11 mouse cellular contexts compared by ENCODE assay signal in the genomic region with DNA sequence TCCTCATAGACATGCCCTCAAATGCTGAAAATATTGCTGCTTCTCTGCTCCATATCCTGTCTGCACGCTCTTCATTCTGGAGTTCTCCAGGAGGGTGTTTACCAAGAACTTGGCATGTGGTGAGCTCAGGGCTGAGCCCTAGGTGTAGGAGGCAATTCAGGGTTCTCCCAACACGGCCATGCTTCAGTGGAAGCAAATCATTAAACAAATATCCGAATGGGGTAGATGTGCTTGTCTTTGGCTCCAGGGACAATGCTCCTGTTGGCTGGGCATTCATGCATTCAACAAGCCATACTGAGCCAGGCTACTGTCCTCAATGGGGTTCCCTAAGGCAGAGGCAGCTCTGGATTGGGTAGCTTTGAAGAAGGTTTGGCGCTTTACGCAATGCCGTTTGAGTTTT.
"Had no signal": no experiment of that assay in that cellular context is flagged by ENCODE, and none has a peak within 500 bp of the region (broad histone marks: within the 10 kb centered on the region; RNA-seq: fewer than 3 reads in every experiment).

No protein-coding gene starts in this region.

- DNase-seq: forebrain, postnatal 0 days; gastrocnemius, postnatal 14 days; gastrocnemius, postnatal 36 days; heart, adult 11 months; heart, adult 2 months; heart, postnatal 14 days; heart, postnatal 36 days; layer of hippocampus, adult 9-11 months; layer of hippocampus, postnatal 36 days; left cerebral cortex, postnatal 4 days; lung, adult 18-20 months had no signal
